Mouse (Mus musculus) MEL (cell line): ENCODE data around the gene Chrna9. TPM values are rescaled to one million over a fixed set of nuclear protein-coding genes. Genes with fewer than 3 reads are reported as not detected.

Experiments used
- DNase-seq: peaks from one replicate; pipeline ENCODE4 v3.0.0; 2011; ENCODE audit warnings: low read depth, low spot score
- H3K27ac ChIP-seq: 2 replicates; pipeline ENCODE4 v1.5.1; 2012; ENCODE audit warnings: low read depth, mild to moderate bottlenecking, control low read depth, low read length, moderate library complexity; ENCODE audit not compliant: control insufficient read depth
- H3K27me3 ChIP-seq, 2 experiments: fragments of 150-350 bp in 1 of 2; sonication (generic) in 1 of 2; 2 replicates each; pipeline ENCODE4 v1.6.1; 2012; ENCODE audit warnings: low read length in 2 of 2, mild to moderate bottlenecking in 2 of 2, improper control_type of control experiment in 1 of 2, moderate library complexity in 1 of 2; ENCODE audit not compliant: insufficient read depth in 2 of 2, control insufficient read depth in 1 of 2
- H3K36me3 ChIP-seq, 2 experiments: 2 replicates each; pipeline ENCODE4 v1.6.1; 2012 to 2014; ENCODE audit warnings: low read length in 2 of 2, improper control_type of control experiment in 1 of 2, inconsistent platforms in 1 of 2, mild to moderate bottlenecking in 1 of 2; ENCODE audit not compliant: insufficient read depth in 2 of 2, control insufficient read depth in 1 of 2
- H3K4me1 ChIP-seq, 2 experiments: fragments of 150-350 bp in 1 of 2; sonication (generic) in 1 of 2; 2 replicates each; pipeline ENCODE4 v1.6.1; 2012; ENCODE audit warnings: low read length in 2 of 2, improper control_type of control experiment in 1 of 2, mild to moderate bottlenecking in 1 of 2; ENCODE audit not compliant: insufficient read depth in 2 of 2, control insufficient read depth in 1 of 2
- H3K4me3 ChIP-seq, 2 experiments: fragments of 150-350 bp in 1 of 2; sonication (generic) in 1 of 2; 2 replicates each; pipeline ENCODE4 v1.5.1; 2012; ENCODE audit warnings: low read depth in 2 of 2, low read length in 2 of 2, mild to moderate bottlenecking in 2 of 2, moderate library complexity in 2 of 2, control low read depth in 1 of 2, improper control_type of control experiment in 1 of 2; ENCODE audit not compliant: control insufficient read depth in 1 of 2, insufficient read depth in 1 of 2
- H3K79me2 ChIP-seq: 2 replicates; pipeline ENCODE4 v1.6.1; 2012; ENCODE audit warnings: mild to moderate bottlenecking, low read length, moderate library complexity; ENCODE audit not compliant: control insufficient read depth, poor library complexity, insufficient read depth
- H3K9ac ChIP-seq: 2 replicates; pipeline ENCODE4 v1.6.1; 2012; ENCODE audit warnings: low read depth, mild to moderate bottlenecking, control low read depth, low read length, moderate library complexity; ENCODE audit not compliant: control insufficient read depth, poor library complexity, severe bottlenecking
- H3K9me3 ChIP-seq: fragments of 150-350 bp; sonication (generic); replicated peaks from 2 replicates; pipeline ENCODE4 v1.6.1; 2012; ENCODE audit warnings: mild to moderate bottlenecking, low read length, improper control_type of control experiment, moderate library complexity; ENCODE audit not compliant: insufficient read depth
- CHD1 ChIP-seq: IDR thresholded peaks from 2 replicates; pipeline ENCODE4 v1.6.1; 2012; ENCODE audit warnings: low read depth, mild to moderate bottlenecking, inconsistent platforms, low read length, improper control_type of control experiment
- CHD2 ChIP-seq: IDR thresholded peaks from 2 replicates; pipeline ENCODE4 v1.6.1; 2011; ENCODE audit warnings: low read length, improper control_type of control experiment
- ELF1 ChIP-seq: IDR thresholded peaks from 2 replicates; pipeline ENCODE4 v1.6.1; 2014; ENCODE audit warnings: low read depth, mild to moderate bottlenecking, inconsistent platforms, low read length, improper control_type of control experiment, moderate library complexity
- EP300 ChIP-seq, 2 experiments: IDR thresholded peaks; 2 replicates each; pipeline ENCODE4 v1.6.1; 2011; ENCODE audit warnings: improper control_type of control experiment in 2 of 2, low read length in 2 of 2, low read depth in 1 of 2, mild to moderate bottlenecking in 1 of 2
- ETS1 ChIP-seq: IDR thresholded peaks from 2 replicates; pipeline ENCODE4 v1.6.1; 2012; ENCODE audit warnings: low read depth, mild to moderate bottlenecking, inconsistent platforms, low read length, improper control_type of control experiment, moderate library complexity
- GABPA ChIP-seq: IDR thresholded peaks from 2 replicates; pipeline ENCODE4 v1.6.1; 2012; ENCODE audit warnings: low read depth, mild to moderate bottlenecking, inconsistent platforms, low read length, improper control_type of control experiment, moderate library complexity
- GATA1 ChIP-seq: IDR thresholded peaks from 2 replicates; pipeline ENCODE4 v1.6.1; 2011; ENCODE audit warnings: low read depth, low read length, improper control_type of control experiment
- HCFC1 ChIP-seq: IDR thresholded peaks from 2 replicates; pipeline ENCODE4 v1.6.1; 2012; ENCODE audit warnings: low read depth, mild to moderate bottlenecking, inconsistent platforms, low read length, improper control_type of control experiment, moderate library complexity
- JUND ChIP-seq: IDR thresholded peaks from 2 replicates; pipeline ENCODE4 v1.6.1; 2011; ENCODE audit warnings: low read depth, mild to moderate bottlenecking, improper control_type of control experiment, low read length
- MAFK ChIP-seq: IDR thresholded peaks from 2 replicates; pipeline ENCODE4 v1.6.1; 2011; ENCODE audit warnings: low read depth, mild to moderate bottlenecking, low read length, improper control_type of control experiment, borderline replicate concordance
- MAZ ChIP-seq: IDR thresholded peaks from 2 replicates; pipeline ENCODE4 v1.6.1; 2012; ENCODE audit warnings: low read depth, mild to moderate bottlenecking, inconsistent platforms, low read length, improper control_type of control experiment
- MEF2A ChIP-seq: IDR thresholded peaks from 2 replicates; pipeline ENCODE4 v1.6.1; 2014; ENCODE audit warnings: low read depth, mild to moderate bottlenecking, inconsistent platforms, low read length, improper control_type of control experiment; ENCODE audit not compliant: poor library complexity, insufficient replicate concordance, severe bottlenecking; ENCODE audit errors: extremely low read depth
- MXI1 ChIP-seq: IDR thresholded peaks from 2 replicates; pipeline ENCODE4 v1.6.1; 2011; ENCODE audit warnings: mild to moderate bottlenecking, low read depth, low read length, improper control_type of control experiment
- MYB ChIP-seq: IDR thresholded peaks from 2 replicates; pipeline ENCODE4 v1.6.1; 2011; ENCODE audit warnings: mild to moderate bottlenecking, low read depth, low read length, improper control_type of control experiment
- MYC ChIP-seq: IDR thresholded peaks from 2 replicates; pipeline ENCODE4 v1.6.1; 2011; ENCODE audit warnings: low read depth, mild to moderate bottlenecking, low read length, improper control_type of control experiment, moderate library complexity
- NELFE ChIP-seq: IDR thresholded peaks from 2 replicates; pipeline ENCODE4 v1.6.1; 2011; ENCODE audit warnings: low read depth, low read length, improper control_type of control experiment
- NRF1 ChIP-seq: IDR thresholded peaks from 2 replicates; pipeline ENCODE4 v1.6.1; 2014; ENCODE audit warnings: low read depth, mild to moderate bottlenecking, inconsistent platforms, low read length, improper control_type of control experiment, moderate library complexity; ENCODE audit not compliant: poor library complexity, insufficient read depth, severe bottlenecking
- POLR2A ChIP-seq, 2 experiments: IDR thresholded peaks; 2 replicates each; pipeline ENCODE4 v1.6.1; 2011 to 2012; ENCODE audit warnings: low read length in 2 of 2, mild to moderate bottlenecking in 2 of 2, control low read depth in 1 of 2, improper control_type of control experiment in 1 of 2, low read depth in 1 of 2, moderate library complexity in 1 of 2; ENCODE audit not compliant: control insufficient read depth in 1 of 2, insufficient read depth in 1 of 2, poor library complexity in 1 of 2
- POLR2AphosphoS2 ChIP-seq: IDR thresholded peaks from 2 replicates; pipeline ENCODE4 v1.6.1; 2011; ENCODE audit warnings: low read length, improper control_type of control experiment
- RAD21 ChIP-seq: IDR thresholded peaks from 2 replicates; pipeline ENCODE4 v1.6.1; 2011; ENCODE audit warnings: mild to moderate bottlenecking, low read depth, low read length, improper control_type of control experiment
- RCOR1 ChIP-seq: IDR thresholded peaks from 2 replicates; pipeline ENCODE4 v1.6.1; 2012; ENCODE audit warnings: low read depth, mild to moderate bottlenecking, inconsistent platforms, low read length, improper control_type of control experiment
- SIN3A ChIP-seq: IDR thresholded peaks from 2 replicates; pipeline ENCODE4 v1.6.1; 2012; ENCODE audit warnings: low read length, improper control_type of control experiment, inconsistent platforms
- SMC3 ChIP-seq: IDR thresholded peaks from 2 replicates; pipeline ENCODE4 v1.6.1; 2011; ENCODE audit warnings: low read depth, low read length, improper control_type of control experiment
- TAL1 ChIP-seq: IDR thresholded peaks from 2 replicates; pipeline ENCODE4 v1.6.1; 2012; ENCODE audit warnings: mild to moderate bottlenecking, inconsistent platforms, low read length, moderate library complexity, mixed read lengths
- TBP ChIP-seq: IDR thresholded peaks from 2 replicates; pipeline ENCODE4 v1.8.0; 2011; ENCODE audit warnings: low read depth, low read length, improper control_type of control experiment
- TCF12 ChIP-seq: IDR thresholded peaks from 2 replicates; pipeline ENCODE4 v1.6.1; 2014; ENCODE audit warnings: low read depth, mild to moderate bottlenecking, inconsistent platforms, low read length, improper control_type of control experiment, moderate library complexity
- USF1 ChIP-seq: IDR thresholded peaks from 2 replicates; pipeline ENCODE4 v1.6.1; 2014; ENCODE audit warnings: low read depth, mild to moderate bottlenecking, inconsistent platforms, low read length, improper control_type of control experiment, moderate library complexity
- USF2 ChIP-seq, 2 experiments: IDR thresholded peaks; 2 replicates each; pipeline ENCODE4 v1.6.1; 2011 to 2012; ENCODE audit warnings: improper control_type of control experiment in 2 of 2, low read length in 2 of 2, borderline replicate concordance in 1 of 2, inconsistent platforms in 1 of 2, low read depth in 1 of 2, mild to moderate bottlenecking in 1 of 2; ENCODE audit not compliant: insufficient read depth in 1 of 2
- ZNF384 ChIP-seq: IDR thresholded peaks from 2 replicates; pipeline ENCODE4 v1.6.1; 2012; ENCODE audit warnings: low read depth, mild to moderate bottlenecking, inconsistent platforms, low read length, improper control_type of control experiment
- polyA plus RNA-seq, 2 experiments: library from polyadenylated mRNA; stranded (reverse) in 1 of 2; unstranded in 1 of 2; fragments of >175 nt in 1 of 2; fragments of >200 nt in 1 of 2; gene quantifications; 2 replicates each; pipeline versions ENCODE4 v1.2.1 to v1.2.4; 2012; ENCODE audit warnings: low replicate concordance in 2 of 2, low read depth in 1 of 2; ENCODE audit not compliant: insufficient read length in 2 of 2, insufficient read depth in 1 of 2, missing spikeins in 1 of 2
- total RNA-seq: library from RNA; depleted of rRNA; stranded (reverse); fragments of 300-350 nt; gene quantifications from 2 replicates; pipeline ENCODE4 v1.2.3, GENCODE M21; 2012

Chrna9 gene
- total and polyA plus RNA-seq, 3 experiments, result not detected

GRCm38 (mm10) chr5:65997813-65998212 is 63.1 kb downstream of the Chrna9 start:
- no peaks in the 10 kb centered on the region for H3K9me3 ChIP-seq
- TF ChIP-seq USF2 (IDR thresholded peaks at IDR 0.05; ENCODE audit: borderline replicate concordance in 1 of 2, insufficient read depth in 1 of 2, low read depth in 1 of 2, low read length in 2 of 2) (no peak), MAZ (no peak), NRF1 (no peak), MEF2A (no peak), POLR2A (IDR thresholded peaks at IDR 0.05; ENCODE audit: control insufficient read depth in 1 of 2, insufficient read depth in 1 of 2, low read depth in 1 of 2, low read length in 2 of 2, poor library complexity in 1 of 2) (no peak), MAFK (no peak), HCFC1 (no peak), SMC3 (no peak), EP300 (IDR thresholded peaks at IDR 0.05; ENCODE audit: low read depth in 1 of 2, low read length in 2 of 2) (no peak), MYB (no peak), MYC (no peak), TAL1 (no peak), CHD1 (no peak), MXI1 (no peak), RAD21 (no peak), NELFE (no peak), USF1 (no peak)
- TF ChIP-seq, all 39 proteins: peak for 0
- H3K27me3 ChIP-seq, result 0 out of 4 replicates have a peak, but pooled peaks cover 0 to 2% of the 10 kb centered on the region in 2 experiments

GRCm38 (mm10) chr5:65999106-65999505 is 64.4 kb downstream of the Chrna9 start:
- no peaks in the 10 kb centered on the region for H3K36me3 ChIP-seq
- no peaks in the 10 kb centered on the region for H3K4me1 ChIP-seq
- H3K4me3 ChIP-seq, result no peak overlapping the region
- no peak overlapping the region for H3K27ac ChIP-seq
- no peaks in the 10 kb centered on the region for H3K79me2 ChIP-seq
- no peak for TF ChIP-seq GABPA
- TF ChIP-seq HCFC1, result no peak
- no peak for TF ChIP-seq POLR2AphosphoS2
- TF ChIP-seq ZNF384, result no peak
- no peak for TF ChIP-seq NRF1
- TF ChIP-seq USF1, result no peak
- no peak for TF ChIP-seq ELF1
- TF ChIP-seq NELFE, result no peak
- no peak for TF ChIP-seq SIN3A
- TF ChIP-seq GATA1, result no peak
- no peak for TF ChIP-seq ETS1
- TF ChIP-seq RCOR1, result no peak
- TF ChIP-seq JUND, result no peak
- TF ChIP-seq MAZ, result no peak
- TF ChIP-seq CHD2, result no peak
- TF ChIP-seq TBP, result no peak
- TF ChIP-seq RAD21, result no peak
- no peak for TF ChIP-seq TCF12
- DNase-seq, result no peak
- no peaks in the 10 kb centered on the region for H3K9me3 ChIP-seq
- 0 out of 4 replicates have a peak, but pooled peaks cover 0 to 2% of the 10 kb centered on the region in 2 experiments for H3K27me3 ChIP-seq
- H3K9ac ChIP-seq, result no peak overlapping the region

More at GRCm38 (mm10) chr5:65997813-65998212, 63.1 kb downstream of the Chrna9 start:
- no peak overlapping the region for H3K9ac ChIP-seq
- H3K27ac ChIP-seq, result no peak overlapping the region
- no peak overlapping the region for H3K4me3 ChIP-seq
- H3K79me2 ChIP-seq, result no peaks in the 10 kb centered on the region
- no peak for DNase-seq
- H3K4me1 ChIP-seq, result no peaks in the 10 kb centered on the region
- no peaks in the 10 kb centered on the region for H3K36me3 ChIP-seq
